Comparison of ENCODE assay signal across 25 mouse cellular contexts in the genomic region with DNA sequence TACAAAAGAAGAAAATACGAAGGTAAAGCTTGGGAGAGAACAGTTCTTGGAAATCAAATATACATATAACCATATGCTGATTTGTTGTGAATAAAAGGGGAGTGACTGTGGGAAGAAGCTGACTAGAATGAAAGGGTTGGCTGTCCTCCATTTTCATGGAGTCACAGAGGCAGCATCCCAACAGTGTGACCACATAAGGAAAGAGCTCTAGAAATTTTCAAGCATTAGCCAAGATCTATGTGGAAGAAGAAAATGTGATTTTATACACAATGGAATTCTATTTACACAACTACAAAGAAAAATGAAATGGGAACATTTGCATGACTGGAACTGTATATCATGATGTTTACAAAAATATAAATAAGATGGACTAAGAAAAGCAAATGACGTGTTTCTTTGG.
"Had no signal": no experiment of that assay in that cellular context is flagged by ENCODE, and none has a peak within 500 bp of the region (broad histone marks: within the 10 kb centered on the region; RNA-seq: fewer than 3 reads in every experiment).

No protein-coding gene starts in this region.

- H3K4me2 ChIP-seq: heart, embryonic 11.5 days; heart, embryonic 13.5 days; heart, embryonic 15.5 days; hindbrain, embryonic 13.5 days; hindbrain, embryonic 15.5 days; kidney, embryonic 15.5 days; limb, embryonic 13.5 days; limb, embryonic 15.5 days had no signal

- H3K27ac ChIP-seq: heart, adult 2 months; heart, embryonic 13.5 days; heart, embryonic 15.5 days; hindbrain, embryonic 13.5 days; hindbrain, embryonic 15.5 days; hindbrain, postnatal 0 days; kidney, embryonic 15.5 days; limb, embryonic 13.5 days; limb, embryonic 15.5 days had no signal

- H3K9me3 ChIP-seq: heart, embryonic 13.5 days; heart, embryonic 15.5 days; hindbrain, embryonic 13.5 days; hindbrain, embryonic 15.5 days; kidney, embryonic 15.5 days; limb, embryonic 13.5 days; limb, embryonic 15.5 days had no signal

- DNase-seq: forebrain, postnatal 0 days; gastrocnemius, postnatal 14 days; gastrocnemius, postnatal 36 days; heart, adult 11 months; heart, adult 2 months; heart, postnatal 14 days; heart, postnatal 36 days; kidney, adult 11 months; kidney, adult 2 months; kidney, adult 9 months; kidney, postnatal 10 days; kidney, postnatal 25 days; layer of hippocampus, adult 9-11 months; layer of hippocampus, postnatal 36 days; left cerebral cortex, postnatal 4 days had no signal

- H3K4me1 ChIP-seq: heart, embryonic 13.5 days; heart, embryonic 15.5 days; hindbrain, embryonic 13.5 days; hindbrain, embryonic 15.5 days; kidney, embryonic 15.5 days; limb, embryonic 13.5 days; limb, embryonic 15.5 days had no signal

- H3K4me3 ChIP-seq: heart, adult 2 months; heart, embryonic 13.5 days; heart, embryonic 15.5 days; hindbrain, embryonic 13.5 days; hindbrain, embryonic 15.5 days; kidney, embryonic 15.5 days; limb, embryonic 13.5 days; limb, embryonic 15.5 days had no signal

- ATAC-seq: forebrain, postnatal 0 days; hindbrain, postnatal 0 days; intestine, embryonic 16.5 days had no signal

- H3K36me3 ChIP-seq: heart, embryonic 13.5 days; heart, embryonic 15.5 days; hindbrain, embryonic 13.5 days; hindbrain, embryonic 15.5 days; kidney, embryonic 15.5 days; limb, embryonic 13.5 days; limb, embryonic 15.5 days had no signal

- H3K27me3 ChIP-seq: heart, embryonic 13.5 days; heart, embryonic 15.5 days; hindbrain, embryonic 13.5 days; hindbrain, embryonic 15.5 days; kidney, embryonic 15.5 days; limb, embryonic 13.5 days; limb, embryonic 15.5 days had no signal

- H3K9ac ChIP-seq: forebrain, postnatal 0 days; heart, embryonic 13.5 days; heart, embryonic 15.5 days; hindbrain, embryonic 13.5 days; hindbrain, embryonic 15.5 days; kidney, embryonic 15.5 days; limb, embryonic 13.5 days; limb, embryonic 15.5 days had no signal
